Mouse (Mus musculus) liver, embryonic 16.5 days (tissue): Measurements from ENCODE around the gene Fignl2. TPM values are rescaled to one million over a fixed set of nuclear protein-coding genes. Genes with fewer than 3 reads are reported as not detected.

Source experiments
- ATAC-seq: fragments of 200-750 bp; cut with Nextera tagmentation; 2 replicates; pipeline ENCODE4 v1.8.0; 2017; ENCODE audit warnings: low read depth, mild to moderate bottlenecking, moderate number of reproducible peaks, moderate library complexity
- H3K27ac ChIP-seq: fragments of 300-500 bp; sonication (generic); 2 replicates; pipeline ENCODE4 v1.5.1; 2014; ENCODE audit warnings: mild to moderate bottlenecking, low read length
- H3K27me3 ChIP-seq: fragments of 300-500 bp; sonication (generic); 2 replicates; pipeline ENCODE4 v1.6.1; 2014; ENCODE audit warnings: low read depth, low read length, mixed read lengths; ENCODE audit not compliant: control insufficient read depth, insufficient read depth
- H3K36me3 ChIP-seq: fragments of 300-500 bp; sonication (generic); 2 replicates; pipeline ENCODE4 v1.6.1; 2014; ENCODE audit warnings: mild to moderate bottlenecking; ENCODE audit not compliant: control insufficient read depth, insufficient read depth
- H3K4me1 ChIP-seq: fragments of 300-500 bp; sonication (generic); 2 replicates; pipeline ENCODE4 v1.6.1; 2014; ENCODE audit warnings: low read depth, low read length, mixed read lengths; ENCODE audit not compliant: control insufficient read depth
- H3K4me2 ChIP-seq: fragments of 300-500 bp; sonication (generic); 2 replicates; pipeline ENCODE4 v1.6.1; 2014; ENCODE audit warnings: low read depth, low read length, mixed read lengths
- H3K4me3 ChIP-seq: fragments of 300-500 bp; sonication (generic); 2 replicates; pipeline ENCODE4 v1.5.1; 2014; ENCODE audit warnings: low read depth, mild to moderate bottlenecking, low read length
- H3K9ac ChIP-seq: fragments of 300-500 bp; sonication (generic); 2 replicates; pipeline ENCODE4 v1.6.1; 2014; ENCODE audit warnings: low read depth, low read length
- H3K9me3 ChIP-seq: fragments of 300-500 bp; sonication (generic); replicated peaks from 2 replicates; pipeline ENCODE4 v1.6.1; 2016; ENCODE audit warnings: low read length; ENCODE audit not compliant: control insufficient read depth
- WGBS: fragments of 180-500 bp; shearing (Covaris S2); extraction: QIAGEN DNeasy Blood & Tissue Kit; methylation state at CpG from one replicate; pipeline ENCODE4 v1.1.7; 2014; ENCODE audit not compliant: insufficient replicate concordance; 5-methylcytosine and 5-hydroxymethylcytosine counted together
- polyA plus RNA-seq: library from polyadenylated mRNA; unstranded; fragments of >200 nt; fragmentation: Nextera tagmentation; extraction: Ambion mirVana; gene quantifications from 2 replicates; pipeline ENCODE4 v1.2.1, GENCODE M21; 2015

The Fignl2 gene
- polyA plus RNA-seq, 1 experiment from 2014 or later, result 0.07 TPM

DNA sequence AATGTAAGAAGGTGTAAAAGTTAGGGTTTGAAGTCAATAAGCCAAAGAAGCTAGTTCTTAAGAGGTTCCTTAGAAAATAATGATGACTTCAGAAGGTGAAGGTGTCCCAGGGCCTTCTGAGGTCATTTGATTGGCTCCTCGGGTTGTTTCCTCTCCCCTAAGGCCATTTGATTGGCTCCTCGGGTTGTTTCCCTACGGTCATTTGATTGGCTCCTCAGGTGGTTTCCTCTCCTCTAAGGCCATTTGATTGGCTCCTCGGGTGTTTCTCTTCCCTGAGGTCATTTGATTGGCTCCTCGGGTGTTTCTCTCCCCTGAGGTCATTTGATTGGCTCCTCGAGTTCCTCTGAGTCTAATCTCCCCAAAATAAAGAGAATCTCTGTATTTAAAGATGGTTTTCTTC, 67.0 kb downstream of the Fignl2 start:
- no peak overlapping the region for H3K27ac ChIP-seq
- ATAC-seq, result no peak
- no peak overlapping the region for H3K9ac ChIP-seq
- no peak overlapping the region for H3K4me3 ChIP-seq
- no peaks in the 10 kb centered on the region for H3K9me3 ChIP-seq
- WGBS, result 58% methylated on average over 6 of the region's 6 CpGs
- no peaks in the 10 kb centered on the region for H3K36me3 ChIP-seq
- H3K27me3 ChIP-seq, result 0 out of 2 replicates have a peak, but pooled peaks cover 2% of the 10 kb centered on the region
- no peaks in the 10 kb centered on the region for H3K4me1 ChIP-seq
- H3K4me2 ChIP-seq, result no peak overlapping the region

DNA sequence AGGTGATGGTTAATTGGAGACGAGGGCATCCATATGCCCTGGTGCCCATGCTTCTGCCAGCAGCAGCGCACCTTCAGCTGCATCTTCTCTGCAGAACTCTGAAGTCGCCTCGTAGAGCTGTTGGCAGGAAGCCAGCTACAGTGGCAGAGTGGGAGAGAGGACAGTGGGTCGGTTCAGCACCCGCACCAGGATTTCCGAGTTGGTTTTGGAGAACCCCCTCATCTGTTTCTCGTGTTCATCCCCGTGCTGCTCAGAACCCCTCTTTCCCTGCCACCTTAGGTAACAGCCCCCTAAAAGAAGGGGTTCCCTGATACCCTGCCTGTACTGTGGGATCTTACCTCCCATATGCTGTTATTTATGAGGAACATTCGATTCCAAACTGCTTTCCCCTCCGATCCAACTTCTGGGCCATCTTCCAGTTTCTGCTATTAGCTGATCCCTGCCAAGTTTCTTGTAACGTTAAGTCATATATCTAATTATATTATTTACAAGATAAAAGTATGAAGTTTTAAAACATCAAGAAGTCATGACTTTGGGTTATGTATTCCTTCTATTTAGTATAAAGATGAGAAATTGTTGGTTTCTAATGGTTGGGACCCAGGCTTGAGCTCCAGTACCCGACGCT, 69.9 kb downstream of the Fignl2 start:
- no peak for ATAC-seq
- H3K4me3 ChIP-seq, result no peak overlapping the region
- no peaks in the 10 kb centered on the region for H3K36me3 ChIP-seq
- 67% methylated on average over 14 of the region's 14 CpGs for WGBS
- no peak overlapping the region for H3K4me2 ChIP-seq
- no peak overlapping the region for H3K27ac ChIP-seq
- no peaks in the 10 kb centered on the region for H3K9me3 ChIP-seq
- 0 out of 2 replicates have a peak, but pooled peaks cover 2% of the 10 kb centered on the region for H3K27me3 ChIP-seq
- no peak overlapping the region for H3K9ac ChIP-seq
- H3K4me1 ChIP-seq, result no peaks in the 10 kb centered on the region

DNA sequence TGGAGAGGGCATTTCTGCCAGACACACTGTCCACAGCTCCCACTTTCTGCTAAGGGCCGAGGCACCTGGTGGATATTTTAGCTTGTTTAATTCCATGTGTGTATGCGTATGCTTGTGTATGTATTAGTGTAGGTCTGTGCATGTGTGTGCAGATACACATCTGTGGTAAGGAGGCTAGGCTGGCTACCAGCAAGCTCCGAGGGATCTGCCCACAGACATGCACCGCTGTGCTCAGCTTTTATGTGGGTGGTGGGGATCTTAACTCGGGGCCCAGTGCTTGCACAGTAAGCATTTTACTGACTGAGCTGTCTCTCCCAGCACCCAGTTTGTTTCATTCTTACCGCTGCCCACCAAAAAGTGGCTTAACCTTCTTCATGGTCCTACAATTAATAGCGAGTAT, 71.1 kb downstream of the Fignl2 start:
- Histone ChIP-seq H3K27me3 (0 out of 2 replicates have a peak, but pooled peaks cover 2% of the 10 kb centered on the region), H3K36me3 (no peaks in the 10 kb centered on the region), H3K4me3 (no peak overlapping the region), H3K27ac (no peak overlapping the region), H3K9me3 (no peaks in the 10 kb centered on the region), H3K4me1 (no peaks in the 10 kb centered on the region), H3K9ac (no peak overlapping the region), H3K4me2 (no peak overlapping the region)
- WGBS, result 56% methylated on average over 7 of the region's 7 CpGs
- ATAC-seq, result no peak

DNA sequence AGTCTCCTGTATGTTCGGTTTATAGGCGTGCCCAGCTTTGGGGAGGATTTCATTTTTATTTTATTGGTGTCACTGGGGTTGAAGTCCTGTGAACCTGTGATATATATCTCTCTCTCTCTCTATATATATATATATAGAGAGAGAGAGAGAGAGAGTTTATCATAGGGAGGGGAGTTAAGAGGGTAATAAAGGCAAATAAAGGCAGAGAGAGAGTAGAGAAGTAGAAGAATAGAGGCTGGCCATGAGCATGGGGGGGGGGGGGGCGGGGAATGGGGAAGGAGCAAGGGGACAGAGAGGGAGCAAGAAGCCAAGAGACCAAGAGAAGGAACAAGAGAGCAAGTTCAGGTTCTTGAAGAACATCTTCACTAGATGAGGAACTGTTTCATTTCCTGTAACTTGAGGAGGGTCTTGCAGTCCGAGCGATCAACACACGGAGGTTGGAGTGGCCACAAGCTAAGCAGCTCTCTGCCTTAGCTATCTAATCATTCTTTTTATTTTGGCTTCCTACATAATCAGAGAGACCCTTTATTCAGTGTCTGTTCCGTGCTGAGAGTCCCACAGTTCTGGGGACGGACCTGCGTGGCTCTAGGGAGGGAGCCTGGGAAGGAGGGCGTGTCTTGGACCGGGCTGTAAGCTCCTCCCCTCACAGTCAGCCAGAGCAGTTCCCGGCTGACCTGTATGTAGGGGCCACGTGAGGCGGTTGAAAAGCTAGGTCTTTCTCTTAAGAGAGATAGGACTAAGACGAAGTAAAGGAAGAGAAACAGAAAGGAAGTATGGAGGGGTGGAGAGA, 71.9 kb downstream of the Fignl2 start:
- peak overlapping the region; percentile 45 for H3K4me2 ChIP-seq
- H3K36me3 ChIP-seq, result no peaks in the 10 kb centered on the region
- 0 out of 2 replicates have a peak, but pooled peaks cover 2% of the 10 kb centered on the region for H3K27me3 ChIP-seq
- 0 out of 2 replicates have a peak overlapping the region, but pooled peaks have one; percentile 4 for H3K4me3 ChIP-seq
- H3K27ac ChIP-seq, result no peak overlapping the region
- 10% methylated on average over 14 of the region's 15 CpGs for WGBS
- no peaks in the 10 kb centered on the region for H3K9me3 ChIP-seq
- H3K4me1 ChIP-seq, result no peaks in the 10 kb centered on the region
- no peak overlapping the region for H3K9ac ChIP-seq
- 0 out of 2 replicates have a peak, but pooled peaks have one; percentile 24 for ATAC-seq

DNA sequence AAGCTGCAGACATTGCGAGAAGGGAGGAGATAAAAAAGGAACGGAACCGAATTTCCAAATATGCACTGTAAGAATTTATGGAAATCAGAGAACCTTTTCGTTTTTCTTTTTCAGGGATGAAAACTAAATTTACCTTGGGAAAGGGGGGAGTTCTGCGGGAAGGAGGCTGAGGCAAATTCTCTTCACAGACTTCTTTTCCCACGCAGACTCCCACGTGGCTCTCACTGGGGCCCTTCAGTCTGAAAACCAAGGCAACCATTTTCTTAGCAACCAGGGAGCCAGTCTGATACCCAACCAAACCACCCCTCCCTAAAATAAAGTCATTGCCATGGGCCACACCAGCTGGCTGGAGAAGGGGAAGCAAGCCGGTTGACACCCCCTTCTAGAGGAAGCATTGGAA, 72.7 kb downstream of the Fignl2 start:
- Histone ChIP-seq H3K27me3 (0 out of 2 replicates have a peak, but pooled peaks cover 2% of the 10 kb centered on the region), H3K4me1 (no peaks in the 10 kb centered on the region), H3K27ac (no peak overlapping the region), H3K9ac (no peak overlapping the region), H3K9me3 (no peaks in the 10 kb centered on the region), H3K36me3 (no peaks in the 10 kb centered on the region), H3K4me3 (no peak overlapping the region), H3K4me2 (no peak overlapping the region)
- 60% methylated on average over 8 of the region's 8 CpGs for WGBS
- ATAC-seq, result no peak

DNA sequence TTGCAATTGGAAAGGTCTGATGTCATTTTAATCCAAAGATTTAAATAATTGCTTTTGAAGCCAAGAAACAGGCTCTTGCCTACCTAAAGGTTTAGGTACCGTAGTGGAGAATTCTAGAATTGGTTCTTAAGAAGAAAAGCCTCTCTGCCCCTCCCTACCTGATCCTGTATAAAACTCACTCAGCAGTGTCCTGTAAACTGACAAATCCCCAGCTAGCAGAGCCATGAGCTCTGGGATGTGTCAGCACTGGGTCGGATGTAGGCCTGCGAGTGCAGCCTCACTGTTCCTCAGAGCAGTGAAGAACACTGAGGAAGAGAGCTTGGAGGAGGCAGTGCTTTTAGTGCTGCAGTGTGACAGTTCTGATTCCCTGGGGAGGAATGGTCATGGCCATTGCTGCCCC, 73.8 kb downstream of the Fignl2 start:
- 63% methylated on average over 3 of the region's 3 CpGs for WGBS
- H3K9me3 ChIP-seq, result no peaks in the 10 kb centered on the region
- H3K27ac ChIP-seq, result no peak overlapping the region
- no peaks in the 10 kb centered on the region for H3K4me1 ChIP-seq
- no peak for ATAC-seq
- 0 out of 2 replicates have a peak, but pooled peaks cover 2% of the 10 kb centered on the region for H3K27me3 ChIP-seq
- no peaks in the 10 kb centered on the region for H3K36me3 ChIP-seq
- H3K4me2 ChIP-seq, result no peak overlapping the region
- H3K9ac ChIP-seq, result no peak overlapping the region
- no peak overlapping the region for H3K4me3 ChIP-seq

DNA sequence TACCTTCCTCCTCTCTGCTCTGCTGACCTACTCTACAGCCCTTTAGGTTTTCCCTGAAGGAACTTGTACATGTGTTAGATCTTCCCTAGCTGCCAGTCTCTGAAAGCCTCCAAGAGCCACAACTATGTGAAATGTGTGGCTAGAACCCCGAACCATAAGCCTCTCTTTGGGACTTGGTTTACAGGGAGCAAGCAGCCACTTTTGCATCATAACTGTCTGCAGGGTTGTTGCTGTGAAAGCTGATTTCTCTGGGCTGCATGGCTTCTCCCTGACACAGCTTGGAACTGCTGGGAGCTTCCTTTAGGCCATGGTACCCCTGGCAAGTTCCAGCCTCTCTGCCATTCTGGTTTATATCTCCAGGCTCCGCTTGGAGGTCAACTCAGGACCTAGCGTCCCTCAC, 75.9 kb downstream of the Fignl2 start:
- no peak for ATAC-seq
- Histone ChIP-seq H3K4me3 (no peak overlapping the region), H3K27ac (no peak overlapping the region), H3K36me3 (no peaks in the 10 kb centered on the region), H3K27me3 (0 out of 2 replicates have a peak, but pooled peaks cover 2% of the 10 kb centered on the region), H3K9ac (no peak overlapping the region), H3K9me3 (no peaks in the 10 kb centered on the region), H3K4me1 (no peaks in the 10 kb centered on the region), H3K4me2 (no peak overlapping the region)
- WGBS, result 71% methylated on average over 3 of the region's 3 CpGs

DNA sequence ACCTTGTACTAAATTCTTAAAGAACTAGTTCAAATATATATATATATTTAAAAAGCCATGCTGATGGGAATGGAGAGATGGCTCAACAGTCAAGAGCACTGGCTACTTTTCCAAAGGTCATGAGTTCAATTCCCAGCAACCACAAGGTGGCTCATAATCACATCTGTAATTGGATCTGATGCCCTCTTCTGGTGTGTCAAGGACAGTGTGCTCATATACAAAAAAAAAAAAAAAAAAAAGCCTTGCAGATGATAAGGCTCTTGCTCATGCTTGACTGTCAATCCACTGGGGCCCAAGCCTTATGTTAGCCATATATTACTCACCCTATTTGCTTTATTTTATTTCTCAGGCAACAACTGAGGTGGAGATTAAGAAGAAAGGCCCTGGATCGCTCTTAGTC, 76.7 kb downstream of the Fignl2 start:
- no peak overlapping the region for H3K4me2 ChIP-seq
- H3K4me1 ChIP-seq, result no peaks in the 10 kb centered on the region
- no peak overlapping the region for H3K4me3 ChIP-seq
- no peak overlapping the region for H3K27ac ChIP-seq
- H3K27me3 ChIP-seq, result no peaks in the 10 kb centered on the region
- H3K9ac ChIP-seq, result no peak overlapping the region
- no peak for ATAC-seq
- no peaks in the 10 kb centered on the region for H3K36me3 ChIP-seq
- no peaks in the 10 kb centered on the region for H3K9me3 ChIP-seq
- 84% methylated on average over 1 of the region's 1 CpGs for WGBS
